Mouse (Mus musculus) natural killer cell, adult 2 months (primary cell): ENCODE results near the gene Ryr2.
"Not testable (repeated sequence)": the region's sequence is repeated elsewhere in the genome, so short reads cannot be mapped to it uniquely, and the experiment has no call there.

Experiments used
- DNase-seq, 2 experiments: peaks; one replicate each; pipeline ENCODE4 v3.0.0; 2022; ENCODE audit warnings: low spot score in 2 of 2

Ryr2 gene

DNA sequence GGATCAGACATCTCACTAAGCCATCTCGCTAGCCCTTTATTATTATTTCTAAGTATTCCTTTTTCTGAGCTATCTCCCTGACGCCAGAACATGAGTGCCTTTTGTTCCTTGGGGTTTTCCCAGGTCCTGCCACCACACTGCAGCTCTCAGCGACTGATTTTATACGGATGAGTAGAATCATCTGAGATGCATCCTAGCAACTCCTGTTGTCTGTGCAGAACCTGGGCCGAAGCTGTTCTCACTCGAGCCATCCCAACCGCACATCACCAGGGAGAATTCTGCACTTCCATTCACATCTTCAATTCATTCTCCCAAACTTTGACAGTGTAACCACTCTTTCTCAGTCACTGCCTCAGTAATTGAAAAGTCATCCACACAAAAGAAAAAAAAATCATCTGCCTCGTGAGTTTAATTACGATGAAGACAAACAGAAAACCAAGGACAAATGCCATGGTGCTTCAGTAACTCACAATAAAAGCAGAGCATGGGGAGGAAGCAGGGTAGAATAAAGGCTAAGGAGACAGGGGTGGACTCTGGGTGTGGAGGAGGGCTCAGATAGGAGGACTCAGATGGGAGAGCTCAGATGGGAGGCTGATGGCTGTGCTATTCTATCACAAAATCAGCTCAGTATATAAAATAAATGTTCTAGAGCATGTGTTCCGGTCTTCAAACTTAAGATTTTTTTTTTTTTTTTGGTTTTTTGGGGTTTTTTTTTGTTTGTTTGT lies 226.1 kb downstream of the Ryr2 start:
- no peak for DNase-seq

DNA sequence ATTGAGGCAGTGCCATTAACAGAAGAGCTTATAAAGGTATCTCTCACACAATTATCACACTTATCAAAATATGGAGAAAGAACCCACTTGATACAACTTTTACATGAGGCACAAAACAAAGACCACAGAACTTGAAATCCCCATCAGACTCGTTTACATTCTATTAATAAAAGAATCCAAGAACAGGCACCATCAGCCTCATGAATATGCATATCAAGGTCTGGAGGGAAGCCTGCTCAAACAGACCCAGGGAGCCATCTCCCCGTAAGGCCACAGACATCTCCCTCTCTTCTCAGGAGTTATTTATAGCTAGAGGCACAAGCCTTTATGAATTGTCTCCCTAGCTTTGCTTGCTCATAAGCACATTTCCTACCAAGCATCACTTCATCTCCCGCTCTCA lies 227.7 kb downstream of the Ryr2 start:
- DNase-seq: no peak

DNA sequence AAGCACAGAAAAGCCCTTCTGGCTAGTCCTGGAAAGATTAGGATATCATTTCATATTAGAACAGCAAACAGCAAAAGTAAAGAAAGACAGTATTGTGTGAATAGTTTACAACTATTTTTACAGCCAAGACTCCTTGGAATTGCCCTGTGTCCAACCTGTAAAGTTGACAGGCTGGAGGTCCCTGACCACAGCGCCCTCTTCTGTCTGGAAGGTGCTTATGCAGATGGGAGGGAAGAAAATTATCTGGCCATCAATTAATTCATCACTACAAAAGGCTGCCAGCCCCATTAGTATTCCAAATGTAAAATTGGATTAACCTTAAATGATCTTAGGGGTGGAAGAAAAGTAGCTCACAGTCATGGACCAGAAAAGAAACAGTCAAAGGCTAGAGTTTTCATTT lies 231.9 kb downstream of the Ryr2 start:
- no peak for DNase-seq

DNA sequence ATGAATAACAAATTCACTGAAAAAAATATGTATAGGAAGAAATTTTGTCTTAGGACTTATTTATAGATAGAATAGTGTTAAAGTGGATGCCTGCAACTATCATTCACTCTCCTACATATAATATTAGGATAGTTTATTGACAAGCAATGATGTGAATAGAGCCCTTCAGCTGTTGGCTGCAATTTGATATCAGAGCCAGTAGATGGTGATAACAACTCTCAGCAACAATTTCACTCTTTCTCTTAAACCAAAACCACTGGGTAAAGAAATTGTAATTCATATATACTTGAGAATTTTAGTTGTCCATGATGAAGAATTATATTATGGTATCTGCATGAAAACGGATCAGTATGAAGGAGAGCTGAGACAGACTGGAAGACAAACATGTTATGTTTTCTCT lies 236.8 kb downstream of the Ryr2 start:
- DNase-seq: no peak

DNA sequence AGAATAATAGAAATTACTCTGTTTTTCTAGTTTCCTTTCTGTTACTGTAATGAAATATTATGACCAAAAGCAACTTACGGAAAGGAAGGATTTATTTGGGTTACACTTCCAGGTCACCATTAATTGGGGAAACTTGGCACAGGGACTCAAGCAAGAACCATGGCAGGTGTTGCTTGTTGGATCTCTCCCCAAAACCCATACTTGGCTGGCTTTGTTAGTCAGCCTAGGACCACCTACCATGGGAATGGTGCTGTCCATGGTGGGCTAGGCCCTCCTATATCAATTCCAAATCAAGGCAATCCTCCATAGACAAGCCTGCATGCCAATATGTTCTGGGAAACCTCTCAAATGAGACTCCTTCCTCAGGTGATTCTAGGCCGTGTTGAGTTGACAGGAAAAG lies 237.3 kb downstream of the Ryr2 start:
- DNase-seq: no peak

DNA sequence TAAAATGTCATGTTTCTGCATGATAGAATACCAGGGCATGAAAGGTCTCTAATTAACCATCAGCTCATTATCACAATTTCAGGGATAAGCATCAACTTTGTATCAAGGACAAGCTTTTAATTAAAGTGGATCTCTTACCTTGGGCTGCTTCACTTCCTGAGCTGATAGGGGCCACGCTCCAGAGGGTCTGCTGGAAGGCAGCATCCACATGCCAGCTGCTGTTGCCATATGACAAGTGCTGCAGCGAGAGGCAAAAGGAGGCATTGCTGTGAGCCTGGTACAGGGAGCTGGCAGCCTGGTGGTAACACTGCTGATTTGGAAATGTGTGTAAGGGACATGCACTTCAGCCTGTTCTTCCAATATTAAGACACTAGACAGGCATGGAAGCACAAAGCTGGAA lies 237.8 kb downstream of the Ryr2 start:
- no peak for DNase-seq

DNA sequence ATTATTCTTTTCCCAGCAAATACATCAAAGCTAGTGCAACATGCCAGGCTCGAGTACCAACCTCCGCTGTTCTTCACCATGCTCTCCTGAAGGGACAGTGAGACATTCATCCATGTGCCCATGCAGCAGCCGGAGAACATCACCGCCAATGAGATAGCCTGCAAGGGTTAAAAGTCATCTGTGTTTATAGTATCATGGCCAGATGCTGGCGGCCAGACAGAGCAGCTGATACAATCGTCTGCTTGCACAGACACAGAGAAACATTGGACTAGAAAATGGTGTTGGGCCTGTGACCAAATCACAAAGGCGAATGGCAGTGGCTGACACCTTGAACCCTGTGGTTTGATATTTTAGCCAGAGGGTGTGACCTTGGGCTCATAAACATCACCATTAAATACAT lies 238.7 kb downstream of the Ryr2 start:
- DNase-seq: no peak

DNA sequence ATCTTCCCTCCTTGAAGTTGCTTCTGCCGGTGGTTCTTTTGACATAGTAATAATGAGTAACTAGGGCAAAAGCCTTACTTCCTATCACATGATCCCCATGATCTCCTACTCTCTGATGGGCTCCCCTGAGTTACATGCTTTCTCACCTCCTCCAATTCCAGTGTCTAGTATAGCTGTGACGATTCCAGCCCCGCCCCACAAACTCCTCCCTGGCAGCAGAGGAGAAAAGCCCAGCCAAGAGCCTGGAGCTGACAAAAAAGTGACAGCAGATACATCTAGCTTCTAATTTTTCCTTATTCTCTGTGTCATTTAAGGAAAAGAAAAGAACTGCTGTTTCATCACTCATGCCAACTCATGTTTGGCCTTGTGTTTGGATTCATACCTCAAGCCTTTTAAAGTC lies 241.5 kb downstream of the Ryr2 start:
- no peak for DNase-seq

DNA sequence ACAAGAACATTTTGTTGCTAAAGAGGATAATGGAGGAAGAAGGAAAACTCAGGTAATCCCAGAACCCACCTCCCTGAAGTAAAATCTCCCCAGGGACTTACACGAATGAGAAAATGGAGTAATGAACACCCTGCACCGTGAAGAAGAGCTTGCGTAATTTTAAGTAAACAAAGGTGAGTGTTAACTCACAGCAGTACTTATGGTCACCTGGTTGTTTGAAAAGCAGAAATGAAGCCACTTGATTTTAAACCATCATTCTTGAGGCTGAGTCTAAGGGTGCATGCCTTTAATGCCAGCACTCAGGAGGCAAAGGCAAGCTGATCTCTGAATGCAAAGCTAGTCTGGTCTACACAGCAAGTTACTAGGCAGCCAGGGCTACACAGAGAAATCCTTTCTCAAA lies 255.1 kb downstream of the Ryr2 start:
- no peak for DNase-seq

DNA sequence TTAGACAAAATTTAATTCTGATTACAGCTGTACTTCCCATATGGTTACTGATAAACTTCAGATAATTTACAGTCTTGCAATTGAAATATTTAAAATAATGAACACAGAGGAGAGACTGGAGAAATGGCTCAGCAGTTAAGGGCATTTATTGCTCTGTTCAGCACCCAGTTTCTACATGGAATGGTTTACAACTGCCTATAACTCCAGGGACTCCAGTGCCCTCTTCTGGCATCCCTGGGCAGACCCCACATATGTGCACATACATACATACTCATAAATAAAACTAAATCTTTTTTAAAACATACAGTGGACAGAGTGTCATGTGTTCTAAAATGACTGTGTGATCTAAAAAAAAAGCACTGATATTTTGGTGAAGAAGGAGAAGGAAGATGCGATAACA lies 262.9 kb downstream of the Ryr2 start:
- DNase-seq: no peak

DNA sequence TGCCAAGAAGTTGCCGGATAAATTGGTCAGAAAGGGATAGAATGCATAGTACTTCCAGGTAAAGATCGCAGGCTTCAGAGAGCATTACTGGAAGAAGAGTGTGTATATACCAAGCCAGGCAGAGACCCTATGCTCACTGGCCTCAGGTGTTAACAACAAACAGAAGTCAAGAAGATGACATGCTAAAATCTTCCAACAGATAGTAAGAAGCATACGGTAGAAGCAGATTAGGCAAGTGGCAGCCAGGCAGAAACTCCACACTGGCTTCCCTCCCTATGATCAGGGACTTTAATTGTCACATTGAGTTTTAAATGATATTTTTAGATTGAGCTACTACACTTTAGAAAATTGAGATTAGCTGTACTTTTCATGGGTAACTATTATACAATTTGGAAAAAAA lies 268.9 kb downstream of the Ryr2 start:
- no peak for DNase-seq

DNA sequence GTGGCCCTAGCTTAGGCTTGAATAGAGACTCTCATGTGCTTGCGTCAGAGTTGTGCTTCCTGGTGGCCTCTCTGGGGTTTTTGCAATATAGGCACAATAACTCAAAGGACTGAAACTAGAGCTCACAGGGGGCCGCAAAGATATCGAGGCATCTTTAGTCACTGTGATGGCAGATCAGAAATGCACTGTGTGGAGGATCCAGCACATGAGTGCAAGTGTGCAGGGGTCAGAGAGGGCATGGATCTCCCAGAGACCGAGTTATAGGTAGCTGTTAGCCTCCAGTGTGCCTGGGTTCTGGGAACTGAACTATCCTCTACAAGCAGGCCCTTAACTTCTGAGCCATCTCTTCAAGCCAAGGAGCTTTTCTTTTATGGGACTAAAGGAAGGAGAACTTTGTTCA lies 269.6 kb downstream of the Ryr2 start:
- no peak for DNase-seq

DNA sequence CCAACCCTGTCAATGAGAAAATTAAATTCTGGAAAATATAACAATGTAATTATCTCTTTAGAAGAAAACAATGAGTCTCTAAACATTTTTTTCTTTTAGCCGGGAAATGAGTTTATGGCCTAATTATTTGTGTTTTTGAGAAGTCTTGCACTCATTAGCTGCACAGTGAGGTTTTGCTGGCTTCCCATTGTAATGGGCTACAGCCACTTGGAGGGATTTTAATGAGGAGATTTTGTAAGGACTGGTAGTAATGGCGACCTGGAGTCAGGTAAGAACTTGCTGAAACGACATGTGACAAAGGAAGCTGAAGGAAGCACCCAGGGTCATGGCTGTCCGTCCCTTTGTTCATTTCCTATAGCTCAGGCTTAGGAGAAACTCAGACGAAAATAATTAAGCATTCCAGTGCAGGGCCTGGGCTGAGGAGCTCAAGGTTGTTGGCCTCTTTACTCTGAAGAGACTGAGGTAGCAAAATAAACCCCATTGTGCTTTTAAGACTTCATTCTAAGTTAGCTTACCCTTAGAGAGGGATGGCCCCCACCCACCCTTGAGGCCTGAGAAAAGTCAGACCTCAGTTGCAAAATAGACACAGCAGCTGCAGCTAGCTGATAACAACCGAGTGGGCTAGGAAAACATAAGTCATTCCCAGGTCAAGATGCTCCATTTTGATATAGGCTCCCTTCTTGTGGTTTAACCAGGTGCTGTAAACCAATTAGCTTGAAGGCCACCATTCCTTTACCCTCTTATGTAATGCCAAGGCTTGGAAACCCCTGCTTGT lies 270.3 kb downstream of the Ryr2 start:
- no peak for DNase-seq

DNA sequence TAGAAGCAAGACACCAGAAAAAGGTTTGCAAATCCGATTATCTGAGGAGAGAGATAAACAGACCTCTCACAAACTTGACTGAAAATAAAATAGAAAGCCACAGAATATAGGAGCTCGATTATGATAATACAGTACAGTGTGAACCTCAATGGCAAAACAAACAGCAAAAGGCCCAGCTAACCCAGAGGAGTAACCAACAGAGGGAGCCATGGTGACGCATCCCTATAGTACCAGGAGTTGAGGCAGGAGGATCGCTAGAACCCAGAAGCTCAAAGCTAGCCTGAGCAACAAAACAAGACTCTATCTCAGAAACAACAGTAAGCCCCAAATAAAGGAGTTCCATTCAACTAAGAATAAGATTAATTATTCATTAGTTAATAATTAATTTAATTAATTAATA lies 275.5 kb downstream of the Ryr2 start:
- DNase-seq: no peak

DNA sequence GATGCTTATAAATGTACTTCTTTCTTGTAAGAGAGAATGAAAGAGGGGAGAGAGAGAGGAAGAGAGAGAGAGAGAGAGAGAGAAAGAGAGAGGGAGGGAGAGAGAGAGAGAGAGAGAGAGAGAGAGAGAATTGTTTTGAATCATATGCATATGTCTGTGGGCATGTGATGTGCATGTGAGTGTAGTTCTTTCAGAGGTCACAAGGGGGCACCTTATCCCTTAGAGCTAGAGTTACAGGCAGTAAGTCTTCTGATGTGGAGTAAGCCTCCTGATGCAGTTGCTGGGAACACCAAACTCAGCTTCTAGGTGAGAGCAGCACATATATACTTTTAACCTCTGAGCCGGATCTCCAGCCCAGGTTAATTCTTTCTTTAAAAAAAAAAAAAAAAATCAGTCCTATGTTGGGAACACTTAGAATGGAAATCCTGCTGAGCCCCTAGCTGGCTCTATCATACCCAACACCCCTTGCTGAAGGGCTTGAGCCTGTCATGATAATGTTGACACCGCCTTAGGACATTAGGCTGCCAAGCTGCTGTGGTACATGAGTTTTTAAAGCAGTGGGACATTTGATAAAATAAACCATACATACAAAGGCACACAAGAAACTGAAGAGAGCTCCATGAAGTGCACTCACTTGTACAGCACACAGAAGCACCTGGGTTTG lies 281.1 kb downstream of the Ryr2 start:
- DNase-seq: no peak

DNA sequence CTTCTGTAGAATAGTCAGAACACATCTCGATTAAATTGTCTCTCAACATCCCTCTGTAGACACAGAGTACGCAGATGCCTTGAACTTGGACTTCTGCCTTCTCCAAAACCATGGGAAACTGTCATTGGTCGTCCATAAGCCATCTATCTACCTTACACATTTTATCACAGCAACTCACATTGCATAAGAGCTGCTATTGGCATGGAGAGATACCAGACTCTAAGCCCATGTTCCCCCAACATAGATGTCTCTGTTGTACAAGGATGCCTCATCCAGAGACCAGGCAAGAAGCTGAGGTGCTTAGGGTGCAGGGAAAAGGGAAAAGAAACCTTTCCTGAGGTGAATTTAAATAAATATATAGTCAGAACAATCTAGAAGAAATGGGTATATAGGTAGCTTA lies 288.0 kb downstream of the Ryr2 start:
- DNase-seq: no peak

DNA sequence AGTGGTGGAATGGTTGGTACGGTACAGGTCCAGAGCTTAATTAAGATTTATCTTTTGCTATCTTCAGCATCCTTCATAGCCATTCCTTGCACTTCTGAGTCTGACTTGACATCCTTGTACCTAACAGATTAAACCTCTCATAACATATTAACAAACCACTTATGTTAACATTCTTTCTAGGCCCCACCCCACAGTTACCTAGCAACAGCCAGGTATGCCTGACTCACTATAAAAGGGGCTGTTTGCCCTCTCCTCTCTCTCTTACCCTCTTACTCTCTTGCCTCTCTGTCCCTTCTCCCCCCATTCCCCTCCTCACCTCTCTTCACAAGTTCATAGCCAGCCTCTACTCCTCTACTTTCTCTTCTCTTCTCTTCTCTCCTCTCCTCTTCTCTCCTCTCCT lies 297.4 kb downstream of the Ryr2 start:
- not testable (repeated sequence) for DNase-seq

DNA sequence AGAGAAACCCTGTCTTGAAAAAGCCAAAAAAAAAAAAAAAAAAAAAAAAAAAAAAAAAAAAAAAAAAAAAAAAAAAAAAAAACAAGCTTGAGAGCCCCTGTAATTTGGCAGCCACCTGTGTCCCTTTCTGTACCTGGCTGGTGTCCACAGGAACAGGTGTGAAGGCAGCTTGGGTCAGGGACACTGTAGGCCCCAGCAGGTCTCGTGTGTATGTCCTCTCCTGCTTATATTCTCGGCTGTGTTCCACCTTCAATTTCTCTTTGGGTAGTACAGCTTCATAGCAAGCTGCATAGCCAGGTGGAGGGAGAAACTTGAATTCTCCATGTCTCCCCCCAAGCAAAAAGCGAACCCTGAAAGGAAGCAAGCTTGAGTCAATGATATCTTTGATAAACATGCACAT lies 314.2 kb downstream of the Ryr2 start:
- no peak for DNase-seq

DNA sequence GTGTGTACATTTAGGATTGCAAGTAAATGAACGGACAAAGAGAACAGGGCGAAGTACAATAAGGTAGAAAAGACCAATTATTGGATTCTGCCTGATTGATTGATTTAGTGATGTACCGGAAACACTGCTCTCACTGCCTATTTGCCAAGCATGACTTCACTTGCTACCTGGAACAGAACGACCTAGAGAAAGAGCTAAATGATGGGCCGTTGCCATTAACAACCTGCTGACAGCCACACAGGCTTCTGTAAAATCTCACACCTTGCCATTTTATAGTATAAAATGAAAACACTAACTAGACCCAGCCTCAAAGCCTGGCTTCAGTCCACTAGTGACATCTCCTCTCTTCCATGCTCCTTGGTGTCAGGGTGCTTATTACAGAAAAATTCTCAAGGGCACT lies 316.2 kb downstream of the Ryr2 start:
- DNase-seq: no peak

DNA sequence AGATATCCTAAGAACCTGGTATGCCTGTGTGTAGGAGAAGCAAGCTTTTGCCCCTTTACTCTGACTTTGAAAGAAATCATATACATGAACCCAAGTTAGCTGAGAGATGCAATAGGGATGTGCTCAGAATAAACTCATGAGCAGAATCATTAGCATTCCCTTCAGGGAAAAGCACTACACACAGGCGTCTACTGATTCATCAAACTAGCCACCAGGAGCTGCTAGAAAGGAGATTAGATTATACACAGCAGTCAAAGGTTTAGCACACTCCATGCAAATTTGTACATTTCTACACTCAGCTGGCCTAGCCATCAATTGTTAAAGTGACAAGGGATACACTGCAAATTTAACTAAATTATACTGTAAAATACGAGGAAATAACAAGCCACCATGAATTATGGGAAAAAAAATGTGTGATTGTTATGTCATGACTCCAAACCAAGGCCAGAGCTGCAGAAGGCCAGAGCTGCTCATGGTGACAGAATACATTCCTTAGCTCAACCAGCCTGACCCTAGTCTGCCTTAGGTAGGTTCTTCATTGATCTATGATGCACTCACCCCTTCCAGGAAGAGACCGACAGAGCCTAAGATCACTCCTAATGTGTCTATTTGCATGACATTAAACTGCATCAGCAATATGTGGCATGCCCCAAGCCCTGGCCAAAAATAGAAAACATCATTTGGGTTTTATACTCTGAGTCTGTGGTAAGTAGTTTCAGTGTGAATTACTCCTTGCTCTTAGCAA lies 324.2 kb downstream of the Ryr2 start:
- no peak for DNase-seq

DNA sequence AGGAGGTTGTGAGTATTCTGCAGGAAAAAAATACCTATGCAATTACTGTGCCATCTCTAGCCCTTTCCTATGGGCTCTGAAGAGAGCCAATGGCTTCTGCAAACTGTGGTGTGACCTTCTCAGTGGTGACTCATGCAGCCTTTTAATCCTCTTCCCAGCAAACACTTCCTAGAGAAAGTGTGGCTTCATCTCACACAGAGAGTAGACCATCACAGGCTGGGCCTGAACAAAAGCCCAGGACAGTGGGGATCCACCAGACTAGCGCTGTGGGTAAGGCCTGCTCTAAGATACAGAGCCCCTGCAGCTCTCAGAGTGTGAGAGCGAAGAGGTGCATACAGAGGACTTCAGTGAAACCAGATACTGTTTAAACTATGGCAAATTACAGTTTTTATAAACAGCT lies 325.7 kb downstream of the Ryr2 start:
- no peak for DNase-seq

DNA sequence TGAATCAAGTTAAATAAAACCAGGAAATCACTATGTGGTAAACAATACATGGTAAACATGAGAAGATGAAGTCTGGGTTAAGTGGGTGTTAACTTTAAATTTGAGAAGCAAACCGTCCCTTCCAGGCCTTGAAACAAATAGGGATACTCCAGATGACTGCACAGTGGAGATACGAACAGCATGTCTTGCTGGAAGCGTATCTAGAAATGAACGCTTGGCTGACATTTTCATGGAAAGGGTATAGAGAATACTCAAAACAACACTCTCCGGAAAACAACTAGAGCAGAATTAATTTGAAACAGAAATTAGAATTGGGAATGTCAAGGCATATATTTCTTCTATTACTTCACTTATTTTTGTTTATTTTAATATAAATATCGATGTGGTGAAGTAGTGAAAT lies 329.0 kb downstream of the Ryr2 start:
- no peak for DNase-seq
